Comparison of ENCODE assay signal across 8 mouse cellular contexts in genomic region chrX:96133260-96133659, GRCm38 (mm10). TPM values are rescaled to one million over a fixed set of nuclear protein-coding genes. Genes with fewer than 3 reads are reported as not detected.
A peak's percentile ranks its signal among the peaks of the same experiment; 100 is the strongest.
DNase-seq lines count a peak whose midpoint lies in the region; ATAC-seq and TF ChIP-seq lines count a peak whose summit lies in the region.

No protein-coding gene starts in this region.

- H3K27me3 ChIP-seq in kidney, embryonic 14.5 days (ENCODE audit: control insufficient read depth, insufficient read depth, low read length) = no peaks in the 10 kb centered on the region
- H3K27me3 ChIP-seq in forebrain, embryonic 14.5 days (replicated peaks; ENCODE audit: control insufficient read depth, insufficient read depth, low read length) = no peaks in the 10 kb centered on the region
- H3K27me3 ChIP-seq in hindbrain, embryonic 14.5 days (ENCODE audit: control insufficient read depth, insufficient read depth, low read length) = 0 out of 2 replicates have a peak, but pooled peaks cover 4% of the 10 kb centered on the region

- H3K27ac ChIP-seq in kidney, embryonic 14.5 days (ENCODE audit: low read depth, low read length) = no peak overlapping the region
- peak overlapping the region; percentile 80 for H3K27ac ChIP-seq in embryonic fibroblast, embryonic 13.5 days (ENCODE audit: insufficient read depth, low read length)
- no peak overlapping the region for H3K27ac ChIP-seq in forebrain, embryonic 14.5 days (ENCODE audit: low read depth, low read length)
- H3K27ac ChIP-seq in hindbrain, embryonic 14.5 days = no peak overlapping the region

- no peak overlapping the region for H3K4me3 ChIP-seq in kidney, embryonic 14.5 days (ENCODE audit: low read length)
- no peak overlapping the region for H3K4me3 ChIP-seq in embryonic fibroblast, embryonic 13.5 days (ENCODE audit: insufficient read depth, low read length)
- H3K4me3 ChIP-seq in forebrain, embryonic 14.5 days (ENCODE audit: low read depth, low read length) = no peak overlapping the region
- no peak overlapping the region for H3K4me3 ChIP-seq in hindbrain, embryonic 14.5 days (replicated peaks; ENCODE audit: low read length)

- H3K4me1 ChIP-seq in kidney, embryonic 14.5 days (ENCODE audit: control insufficient read depth, insufficient read depth, low read length) = no peaks in the 10 kb centered on the region
- H3K4me1 ChIP-seq in embryonic fibroblast, embryonic 13.5 days (ENCODE audit: control insufficient read depth, insufficient read depth, low read length) = peaks cover 27% of the 10 kb centered on the region
- no peaks in the 10 kb centered on the region for H3K4me1 ChIP-seq in forebrain, embryonic 14.5 days (ENCODE audit: control insufficient read depth, insufficient read depth, low read length)
- H3K4me1 ChIP-seq in hindbrain, embryonic 14.5 days (replicated peaks; ENCODE audit: control insufficient read depth, insufficient read depth, low read length) = no peaks in the 10 kb centered on the region

- 45% methylated on average over 2 of the region's 2 CpGs for WGBS in kidney, embryonic 14.5 days
- WGBS in forebrain, embryonic 14.5 days = 62% methylated on average over 2 of the region's 2 CpGs
- 41% methylated on average over 2 of the region's 2 CpGs for WGBS in hindbrain, embryonic 14.5 days

- peak; percentile 38 for DNase-seq in kidney, adult 18-20 months
- peak; percentile 72 for DNase-seq in Muller cell, postnatal 12 days (ENCODE audit: inconsistent ontology term)
- peak; percentile 49 for DNase-seq in induced T-regulatory cell, adult 2 months (ENCODE audit: low read depth)
- DNase-seq in forebrain, embryonic 14.5 days (ENCODE audit: low spot score) = no peak
- DNase-seq in hindbrain, embryonic 14.5 days (ENCODE audit: low spot score) = no peak

- TF ChIP-seq CTCF in embryonic fibroblast, embryonic 13.5 days (IDR thresholded peaks at IDR 0.05; ENCODE audit: borderline replicate concordance, insufficient read depth, low read length) = no peak; the same call in 1 of the 2 replicates

- H3K9ac ChIP-seq in kidney, embryonic 14.5 days (ENCODE audit: low read depth, low read length) = no peak overlapping the region
- H3K9ac ChIP-seq in forebrain, embryonic 14.5 days (ENCODE audit: low read length) = no peak overlapping the region
- H3K9ac ChIP-seq in hindbrain, embryonic 14.5 days = no peak overlapping the region

- no peak overlapping the region for H3K4me2 ChIP-seq in kidney, embryonic 14.5 days (replicated peaks; ENCODE audit: low read depth, low read length)
- H3K4me2 ChIP-seq in forebrain, embryonic 14.5 days (ENCODE audit: low read length) = no peak overlapping the region
- H3K4me2 ChIP-seq in hindbrain, embryonic 14.5 days (replicated peaks) = no peak overlapping the region

- no peak for TF ChIP-seq POLR2A in embryonic fibroblast, embryonic 13.5 days (IDR thresholded peaks at IDR 0.05; ENCODE audit: low read depth, low read length)

- no peaks in the 10 kb centered on the region for H3K9me3 ChIP-seq in kidney, embryonic 14.5 days (ENCODE audit: control insufficient read depth, low read length)
- no peaks in the 10 kb centered on the region for H3K9me3 ChIP-seq in forebrain, embryonic 14.5 days (replicated peaks; ENCODE audit: control insufficient read depth, low read length)
- H3K9me3 ChIP-seq in hindbrain, embryonic 14.5 days (ENCODE audit: control insufficient read depth, low read length) = no peaks in the 10 kb centered on the region

- ATAC-seq in kidney, embryonic 14.5 days (ENCODE audit: low FRiP score, low TSS enrichment) = no peak
- ATAC-seq in megakaryocyte, adult 5-6 weeks (ENCODE audit: poor library complexity, severe bottlenecking) = peak; percentile 37
- no peak for ATAC-seq in forebrain, embryonic 14.5 days
- ATAC-seq in hindbrain, embryonic 14.5 days (ENCODE audit: low FRiP score) = no peak

- H3K36me3 ChIP-seq in kidney, embryonic 14.5 days (ENCODE audit: control insufficient read depth, insufficient read depth, low read length) = no peaks in the 10 kb centered on the region
- no peaks in the 10 kb centered on the region for H3K36me3 ChIP-seq in forebrain, embryonic 14.5 days (ENCODE audit: control insufficient read depth, insufficient read depth, low read length)
- no peaks in the 10 kb centered on the region for H3K36me3 ChIP-seq in hindbrain, embryonic 14.5 days (replicated peaks; ENCODE audit: control insufficient read depth, insufficient read depth)

RNA-seq across cellular contexts. Expression of gene Msn, which starts 37.4 kb away (rescaled TPM):
- 70.2 and 112 TPM in 2 replicates for polyA plus RNA-seq in kidney, embryonic 14.5 days (2014; fragmentation: Nextera tagmentation; extraction: Ambion mirVana)
- 473 and 817 TPM in 2 replicates for polyA plus RNA-seq in embryonic fibroblast, embryonic 13.5 days (2011; ENCODE audit: insufficient read length, low read depth, missing spikeins)
- 825 and 881 TPM in 2 replicates for total RNA-seq in megakaryocyte, adult 5-6 weeks (2015)
- 296 and 421 TPM in 2 replicates for total RNA-seq in megakaryocyte, adult 5-6 weeks (2017)
- polyA plus RNA-seq in forebrain, embryonic 14.5 days (2014; fragmentation: Nextera tagmentation; extraction: Ambion mirVana) = 39.5 and 45.1 TPM in 2 replicates
- polyA plus RNA-seq in hindbrain, embryonic 14.5 days (2014; fragmentation: Nextera tagmentation; extraction: Ambion mirVana) = 42.1 and 49.5 TPM in 2 replicates

Comparison
In these comparisons a context has a peak if more than half of its experiments do, and no peak if none do; other contexts are left out.
1. DNase-seq: peak in kidney, adult 18-20 months (single experiment), Muller cell, postnatal 12 days (single experiment) and induced T-regulatory cell, adult 2 months (single experiment); none in forebrain, embryonic 14.5 days (single experiment) and hindbrain, embryonic 14.5 days (single experiment).